Mouse (Mus musculus) hindbrain, postnatal 0 days (tissue): ENCODE measurements around the gene Tet1. TPM values are rescaled to one million over a fixed set of nuclear protein-coding genes. Genes with fewer than 3 reads are reported as not detected.
A peak's percentile ranks its signal among the peaks of the same experiment; 100 is the strongest.

Source experiments
- ATAC-seq: fragments of 200-750 bp; cut with Nextera tagmentation; 2 replicates; pipeline ENCODE4 v1.8.0; 2017; ENCODE audit warnings: mild to moderate bottlenecking, moderate TSS enrichment, moderate library complexity
- DNase-seq: peaks from one replicate; pipeline ENCODE4 v3.0.0-alpha.2; 2015; ENCODE audit warnings: low spot score
- H3K27ac ChIP-seq: fragments of 300-500 bp; sonication (generic); 2 replicates; pipeline ENCODE4 v1.5.1; 2014; ENCODE audit warnings: mild to moderate bottlenecking
- H3K27me3 ChIP-seq: fragments of 300-500 bp; sonication (generic); 2 replicates; pipeline ENCODE4 v1.6.1; 2014; ENCODE audit warnings: low read length, mixed read lengths; ENCODE audit not compliant: insufficient read depth
- H3K36me3 ChIP-seq: fragments of 300-500 bp; sonication (generic); 2 replicates; pipeline ENCODE4 v1.6.1; 2014; ENCODE audit warnings: low read length, mixed read lengths; ENCODE audit not compliant: insufficient read depth
- H3K4me1 ChIP-seq: fragments of 300-500 bp; sonication (generic); 2 replicates; pipeline ENCODE4 v1.6.1; 2014; ENCODE audit warnings: antibody characterized with exemption, low read length, mixed read lengths; ENCODE audit not compliant: insufficient read depth
- H3K4me2 ChIP-seq: fragments of 300-500 bp; sonication (generic); 2 replicates; pipeline ENCODE4 v1.6.1; 2014; ENCODE audit warnings: low read depth, mild to moderate bottlenecking, low read length, moderate library complexity, mixed read lengths
- H3K4me3 ChIP-seq: fragments of 300-500 bp; sonication (generic); 2 replicates; pipeline ENCODE4 v1.5.1; 2014; ENCODE audit warnings: low read length
- H3K9ac ChIP-seq: fragments of 300-500 bp; sonication (generic); replicated peaks from 2 replicates; pipeline ENCODE4 v1.6.1; 2014; ENCODE audit warnings: mild to moderate bottlenecking, low read length, moderate library complexity, mixed read lengths
- H3K9me3 ChIP-seq: fragments of 300-500 bp; sonication (generic); 2 replicates; pipeline ENCODE4 v1.6.1; 2016; ENCODE audit warnings: low read length, mixed read lengths
- CTCF ChIP-seq: IDR thresholded peaks from 2 replicates; pipeline ENCODE4 v1.5.1; 2016; ENCODE audit warnings: antibody characterized with exemption, control low read depth, low read depth
- WGBS: fragments of 180-500 bp; shearing (Covaris S2); extraction: QIAGEN DNeasy Blood & Tissue Kit; methylation state at CpG from one replicate; pipeline ENCODE4 v1.1.7; 2014; 5-methylcytosine and 5-hydroxymethylcytosine counted together
- polyA plus RNA-seq: library from polyadenylated mRNA; unstranded; fragments of >200 nt; fragmentation: Nextera tagmentation; extraction: Ambion mirVana; gene quantifications from 2 replicates; pipeline ENCODE4 v1.2.1, GENCODE M21; 2015
- total RNA-seq: library from RNA; depleted of rRNA; stranded (reverse); fragments of >200 nt; gene quantifications from 2 replicates; pipeline ENCODE4 v1.2.3, GENCODE M21; 2014

Gene Tet1
- total and polyA plus RNA-seq, 2 experiments from 2014 or later = 32.2 to 39.5 TPM

DNA sequence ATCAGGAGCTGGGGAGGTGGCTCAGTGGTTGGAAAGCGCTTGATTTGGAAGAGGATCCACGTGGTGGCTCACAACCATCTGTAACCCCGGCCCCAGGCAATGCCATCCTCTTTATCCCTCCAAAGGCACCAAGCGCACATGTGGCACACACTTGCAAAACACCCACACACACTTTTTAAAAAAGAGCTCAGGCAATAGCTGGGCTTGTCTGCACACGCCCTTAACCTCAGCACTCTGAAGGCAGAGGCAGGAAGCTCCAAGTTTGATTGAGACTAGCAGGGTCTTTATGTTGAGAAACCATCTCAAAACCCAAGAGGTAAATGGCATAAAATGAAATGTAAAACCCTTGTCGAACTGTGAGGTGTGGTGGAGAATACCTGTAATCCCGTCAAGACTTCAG lies 57.2 kb downstream of the Tet1 start:
- WGBS = 88% methylated on average over 7 of the region's 7 CpGs
- H3K36me3 ChIP-seq = no peaks in the 10 kb centered on the region
- TF ChIP-seq CTCF = no peak
- DNase-seq (no peak), ATAC-seq (no peak)
- no peaks in the 10 kb centered on the region for H3K27me3 ChIP-seq
- no peak overlapping the region for H3K4me2 ChIP-seq
- H3K9ac ChIP-seq = no peak overlapping the region
- H3K9me3 ChIP-seq = no peaks in the 10 kb centered on the region
- no peak overlapping the region for H3K4me3 ChIP-seq
- H3K27ac ChIP-seq = no peak overlapping the region
- no peaks in the 10 kb centered on the region; the same call in 1 of the 2 replicates for H3K4me1 ChIP-seq

GRCm38 (mm10) chr10:62851025-62851424 lies 57.8 kb downstream of the Tet1 start:
- no peak for ATAC-seq
- no peaks in the 10 kb centered on the region for H3K27me3 ChIP-seq
- no peak for TF ChIP-seq CTCF
- no peak overlapping the region for H3K4me2 ChIP-seq
- no peak overlapping the region for H3K4me3 ChIP-seq
- no peak overlapping the region for H3K9ac ChIP-seq
- WGBS = 70% methylated on average over 4 of the region's 4 CpGs
- DNase-seq = no peak
- no peak overlapping the region for H3K27ac ChIP-seq
- no peaks in the 10 kb centered on the region for H3K9me3 ChIP-seq
- H3K36me3 ChIP-seq = no peaks in the 10 kb centered on the region
- H3K4me1 ChIP-seq = no peaks in the 10 kb centered on the region; the same call in 1 of the 2 replicates

DNA sequence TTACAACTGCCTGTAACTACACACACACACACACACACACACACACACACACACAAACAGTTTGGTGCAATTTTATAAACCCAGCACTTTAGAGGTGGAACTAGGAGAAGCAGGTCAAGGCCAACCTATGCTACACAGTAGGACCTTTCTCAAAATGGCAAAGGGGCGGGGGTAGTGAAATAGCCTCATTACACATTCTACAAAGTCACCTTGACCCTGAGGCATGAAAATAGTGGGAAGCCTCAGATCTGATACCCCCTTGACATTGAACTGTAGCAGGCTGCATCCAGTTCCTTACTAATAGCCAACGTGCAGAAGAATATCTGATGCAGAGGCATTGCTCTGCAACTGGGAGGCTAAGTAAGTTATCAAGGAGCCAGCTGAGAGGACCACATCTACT lies 60.0 kb downstream of the Tet1 start:
- DNase-seq (no peak), ATAC-seq (no peak)
- 98% methylated on average over 2 of the region's 2 CpGs for WGBS
- Histone ChIP-seq H3K27ac (no peak overlapping the region), H3K4me1 (no peaks in the 10 kb centered on the region; the same call in 1 of the 2 replicates), H3K4me3 (no peak overlapping the region), H3K36me3 (no peaks in the 10 kb centered on the region), H3K9me3 (no peaks in the 10 kb centered on the region), H3K4me2 (no peak overlapping the region), H3K27me3 (no peaks in the 10 kb centered on the region), H3K9ac (no peak overlapping the region)
- no peak for TF ChIP-seq CTCF

DNA sequence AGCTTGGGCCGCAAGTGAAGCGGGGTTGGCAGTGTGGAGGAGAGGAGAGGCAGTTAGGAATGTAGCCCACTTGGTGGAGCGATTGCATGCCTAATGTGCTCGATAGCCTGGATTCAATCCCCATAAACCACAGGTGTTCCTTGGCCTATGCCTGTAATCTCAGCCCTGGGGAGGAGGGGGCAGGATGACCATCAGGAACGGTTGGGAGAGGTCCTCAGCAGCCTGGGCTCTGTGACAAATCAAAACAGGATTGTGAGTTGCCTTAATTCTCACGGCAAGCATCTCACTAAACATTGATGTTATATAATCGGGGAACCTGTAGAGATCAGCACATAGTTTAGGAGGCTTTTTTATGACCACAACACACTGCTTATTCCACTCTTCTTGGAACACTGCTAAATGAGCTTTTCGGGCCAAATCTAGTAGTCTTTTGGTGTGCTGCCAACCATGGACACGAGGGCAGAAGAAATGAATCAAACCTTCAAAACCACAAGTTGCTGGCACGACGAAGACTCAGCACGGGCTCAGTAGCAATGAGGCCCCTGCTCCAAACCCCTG lies 61.6 kb downstream of the Tet1 start:
- peak; percentile 74; the same call in 1 of the 2 replicates for ATAC-seq
- Histone ChIP-seq H3K4me3 (no peak overlapping the region), H3K27ac (peak overlapping the region; percentile 48; the same call in 1 of the 2 replicates), H3K27me3 (no peaks in the 10 kb centered on the region), H3K4me2 (no peak overlapping the region), H3K4me1 (no peaks in the 10 kb centered on the region; the same call in 1 of the 2 replicates), H3K9ac (no peak overlapping the region), H3K9me3 (no peaks in the 10 kb centered on the region), H3K36me3 (no peaks in the 10 kb centered on the region)
- DNase-seq = peak; percentile 69
- WGBS = 42% methylated on average over 12 of the region's 12 CpGs
- TF ChIP-seq CTCF = peak; percentile 57

DNA sequence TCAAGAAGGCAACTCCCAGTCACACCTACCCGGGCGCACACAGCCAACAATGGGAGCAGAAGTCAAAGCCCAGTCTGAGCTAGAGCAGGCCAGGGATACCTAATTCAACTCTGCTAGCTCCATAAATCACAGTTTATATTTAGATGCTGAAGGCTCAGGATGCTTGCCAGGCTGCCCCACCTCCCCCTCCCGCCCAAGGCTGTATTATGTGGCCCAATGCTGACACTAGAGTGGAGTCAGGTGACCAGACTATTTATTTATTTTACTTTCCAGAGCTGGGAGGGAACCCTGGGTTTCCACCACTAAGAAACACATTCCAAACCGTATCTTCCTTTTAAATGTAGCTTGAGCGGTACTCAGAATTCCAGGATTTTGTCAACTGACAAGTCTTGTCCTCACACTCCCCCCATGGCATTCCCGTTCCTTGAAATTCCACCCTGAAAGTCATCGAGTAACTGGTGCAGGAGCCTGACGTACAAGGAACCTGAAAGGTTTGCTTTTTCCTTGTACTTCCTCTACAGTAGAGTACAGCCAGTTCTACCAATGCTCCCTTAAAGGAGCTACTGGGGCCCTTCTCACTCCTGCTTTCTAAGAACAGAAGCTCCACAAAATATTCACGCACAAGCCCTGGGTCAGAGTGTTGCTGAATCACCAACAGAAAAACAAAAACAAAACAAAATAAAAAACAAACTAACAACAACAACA lies 64.9 kb downstream of the Tet1 start:
- Histone ChIP-seq H3K36me3 (peaks cover 9% of the 10 kb centered on the region; the same call in 1 of the 2 replicates), H3K4me3 (no peak overlapping the region), H3K9ac (no peak overlapping the region), H3K4me1 (no peaks in the 10 kb centered on the region; the same call in 1 of the 2 replicates), H3K27me3 (no peaks in the 10 kb centered on the region), H3K27ac (no peak overlapping the region; the same call in 1 of the 2 replicates), H3K9me3 (no peaks in the 10 kb centered on the region), H3K4me2 (no peak overlapping the region)
- ATAC-seq = no peak
- DNase-seq = no peak
- no peak for TF ChIP-seq CTCF
- WGBS = 79% methylated on average over 9 of the region's 9 CpGs

GRCm38 (mm10) chr10:62841901-62842447 lies 66.8 kb downstream of the Tet1 start:
- WGBS = 70% methylated on average over 10 of the region's 10 CpGs
- Histone ChIP-seq H3K36me3 (peaks cover 21% of the 10 kb centered on the region), H3K4me3 (no peak overlapping the region), H3K9ac (no peak overlapping the region), H3K4me2 (no peak overlapping the region), H3K4me1 (no peaks in the 10 kb centered on the region), H3K27me3 (no peaks in the 10 kb centered on the region), H3K9me3 (no peaks in the 10 kb centered on the region), H3K27ac (no peak overlapping the region)
- no peak for TF ChIP-seq CTCF
- no peak for ATAC-seq
- DNase-seq = no peak

DNA sequence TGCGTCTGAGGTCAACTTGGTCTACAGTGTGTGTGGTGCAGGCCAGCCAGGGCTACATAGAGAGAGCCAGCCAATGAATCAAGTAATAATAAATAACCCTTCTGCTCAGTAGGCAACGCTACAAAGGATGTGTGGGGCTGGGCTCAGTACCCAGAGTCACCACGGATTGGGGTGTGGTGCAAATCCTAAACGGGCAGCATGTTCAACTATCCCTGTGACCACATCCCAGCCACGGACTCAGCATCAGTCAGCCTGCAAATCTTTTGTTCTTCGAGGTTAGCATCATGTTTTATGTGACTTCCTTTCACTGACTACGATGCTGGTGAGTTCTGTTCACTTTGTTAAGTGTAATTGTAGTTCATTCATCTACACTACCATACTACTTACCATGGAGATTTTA lies 68.1 kb downstream of the Tet1 start:
- H3K27ac ChIP-seq = no peak overlapping the region
- DNase-seq (no peak), ATAC-seq (no peak)
- WGBS = 94% methylated on average over 7 of the region's 7 CpGs
- H3K36me3 ChIP-seq = peaks cover 21% of the 10 kb centered on the region
- no peaks in the 10 kb centered on the region for H3K9me3 ChIP-seq
- H3K4me3 ChIP-seq = no peak overlapping the region
- H3K9ac ChIP-seq = no peak overlapping the region
- TF ChIP-seq CTCF = no peak
- H3K27me3 ChIP-seq = no peaks in the 10 kb centered on the region
- H3K4me1 ChIP-seq = no peaks in the 10 kb centered on the region
- no peak overlapping the region for H3K4me2 ChIP-seq
